In genomic region chr2:130260822-130261221, GRCm38 (mm10) we compare ENCODE assay signal across 26 mouse cellular contexts. TPM values are rescaled to one million over a fixed set of nuclear protein-coding genes. Genes with fewer than 3 reads are reported as not detected.
"Had no signal": no experiment of that assay in that cellular context is flagged by ENCODE, and none has a peak within 500 bp of the region (broad histone marks: within the 10 kb centered on the region; RNA-seq: fewer than 3 reads in every experiment).

No protein-coding gene starts in this region.

- H3K4me3 ChIP-seq: gastrocnemius, adult 2 months; heart, embryonic 10.5 days; heart, embryonic 12.5 days; hindbrain, embryonic 10.5 days; hindbrain, embryonic 12.5 days; intestine, embryonic 15.5 days; limb, embryonic 13.5 days; limb, embryonic 15.5 days had no signal

- H3K4me2 ChIP-seq: heart, embryonic 12.5 days; hindbrain, embryonic 12.5 days; hindbrain, embryonic 14.5 days; intestine, embryonic 15.5 days; limb, embryonic 13.5 days; limb, embryonic 15.5 days had no signal

- H3K9ac ChIP-seq: heart, embryonic 12.5 days; hindbrain, embryonic 12.5 days; hindbrain, embryonic 14.5 days; intestine, embryonic 15.5 days; limb, embryonic 13.5 days; limb, embryonic 15.5 days had no signal

- ATAC-seq: hindbrain, embryonic 16.5 days; inflammation-experienced regulatory T-cells, adult 6 months; intestine, embryonic 15.5 days; intestine, postnatal 0 days had no signal

- H3K36me3 ChIP-seq: heart, embryonic 10.5 days; heart, embryonic 12.5 days; hindbrain, embryonic 10.5 days; hindbrain, embryonic 12.5 days; intestine, embryonic 15.5 days; limb, embryonic 13.5 days; limb, embryonic 15.5 days had no signal

- H3K27me3 ChIP-seq: hindbrain, embryonic 12.5 days; intestine, embryonic 15.5 days; limb, embryonic 13.5 days; limb, embryonic 15.5 days had no signal

- DNase-seq: gastrocnemius, adult 2 months; gastrocnemius, postnatal 10 days; gastrocnemius, postnatal 25 days; heart, adult 18-20 months; heart, postnatal 10 days; heart, postnatal 4 days; kidney, adult 18-20 months; kidney, adult 8-10 months; kidney, postnatal 10 days; kidney, postnatal 25 days; kidney, postnatal 4 days; layer of hippocampus, adult 9-11 months; layer of hippocampus, postnatal 36 days; left cerebral cortex, postnatal 4 days had no signal

- H3K4me1 ChIP-seq: hindbrain, embryonic 10.5 days; hindbrain, embryonic 12.5 days; intestine, embryonic 15.5 days; limb, embryonic 13.5 days; limb, embryonic 15.5 days had no signal

- H3K27ac ChIP-seq: gastrocnemius, adult 2 months; heart, embryonic 10.5 days; hindbrain, embryonic 10.5 days; hindbrain, embryonic 12.5 days; hindbrain, embryonic 14.5 days; intestine, embryonic 15.5 days; limb, embryonic 13.5 days; limb, embryonic 15.5 days had no signal

- H3K9me3 ChIP-seq: heart, embryonic 10.5 days; heart, embryonic 12.5 days; hindbrain, embryonic 10.5 days; hindbrain, embryonic 12.5 days; intestine, embryonic 15.5 days; limb, embryonic 13.5 days; limb, embryonic 15.5 days had no signal

RNA-seq across cellular contexts. Expression of gene Ebf4, which starts 34.1 kb away (rescaled TPM):
- total RNA-seq: granulocyte monocyte progenitor cell, adult 5-6 weeks had no signal
- polyA plus RNA-seq: inflammation-experienced regulatory T-cells, adult 6 months had no signal
